Mouse (Mus musculus) intestine, embryonic 16.5 days (tissue): Measurements from ENCODE around the gene Spry1. TPM values are rescaled to one million over a fixed set of nuclear protein-coding genes. Genes with fewer than 3 reads are reported as not detected.

Experiments used
- ATAC-seq: fragments of 200-750 bp; cut with Nextera tagmentation; 2 replicates; pipeline ENCODE4 v1.8.0; 2017; ENCODE audit warnings: moderate TSS enrichment, moderate library complexity
- H3K27ac ChIP-seq: fragments of 300-500 bp; sonication (generic); 2 replicates; pipeline ENCODE4 v1.5.1; 2014; ENCODE audit warnings: mild to moderate bottlenecking, low read length
- H3K27me3 ChIP-seq: fragments of 300-500 bp; sonication (generic); replicated peaks from 2 replicates; pipeline ENCODE4 v1.6.1; 2014; ENCODE audit warnings: low read length, control low read depth, mixed read lengths; ENCODE audit not compliant: control insufficient read depth, insufficient read depth
- H3K36me3 ChIP-seq: fragments of 300-500 bp; sonication (generic); 2 replicates; pipeline ENCODE4 v1.6.1; 2014; ENCODE audit warnings: low read length, control low read depth; ENCODE audit not compliant: control insufficient read depth, insufficient read depth
- H3K4me1 ChIP-seq: fragments of 300-500 bp; sonication (generic); 2 replicates; pipeline ENCODE4 v1.6.1; 2014; ENCODE audit warnings: low read length, control low read depth, mixed read lengths; ENCODE audit not compliant: control insufficient read depth, insufficient read depth
- H3K4me2 ChIP-seq: fragments of 300-500 bp; sonication (generic); 2 replicates; pipeline ENCODE4 v1.6.1; 2014; ENCODE audit warnings: low read depth, low read length, control low read depth
- H3K4me3 ChIP-seq: fragments of 300-500 bp; sonication (generic); 2 replicates; pipeline ENCODE4 v1.5.1; 2014; ENCODE audit warnings: mild to moderate bottlenecking, low read length
- H3K9ac ChIP-seq: fragments of 300-500 bp; sonication (generic); 2 replicates; pipeline ENCODE4 v1.6.1; 2014; ENCODE audit warnings: low read depth, low read length
- H3K9me3 ChIP-seq: fragments of 300-500 bp; sonication (generic); 2 replicates; pipeline ENCODE4 v1.6.1; 2016; ENCODE audit warnings: low read length, control low read depth; ENCODE audit not compliant: control insufficient read depth
- WGBS: fragments of 180-500 bp; shearing (Covaris S2); extraction: QIAGEN DNeasy Blood & Tissue Kit; methylation state at CpG from one replicate; pipeline ENCODE4 v1.1.7; 2014; 5-methylcytosine and 5-hydroxymethylcytosine counted together
- polyA plus RNA-seq: library from polyadenylated mRNA; unstranded; fragments of >200 nt; fragmentation: Nextera tagmentation; extraction: Ambion mirVana; gene quantifications from 2 replicates; pipeline ENCODE4 v1.2.1, GENCODE M21; 2015

The Spry1 gene
- polyA plus RNA-seq, 1 experiment from 2014 or later = 13.4 TPM

GRCm38 (mm10) chr3:37636921-37637320, 2.8 kb upstream of the Spry1 start:
- H3K27me3 ChIP-seq = no peaks in the 10 kb centered on the region

GRCm38 (mm10) chr3:37640162-37640721, 495 bp downstream of the Spry1 start:
- ATAC-seq = peak; percentile 69
- Histone ChIP-seq H3K36me3 (peaks cover 9% of the 10 kb centered on the region; the same call in 1 of the 2 replicates), H3K4me1 (peaks cover 20% of the 10 kb centered on the region), H3K27me3 (no peaks in the 10 kb centered on the region), H3K9me3 (no peaks in the 10 kb centered on the region), H3K4me3 (peak overlapping the region; percentile 94), H3K4me2 (peak overlapping the region; percentile 77), H3K9ac (peak overlapping the region; percentile 92), H3K27ac (peak overlapping the region; percentile 92)
- under 1% methylated on average over 69 of the region's 86 CpGs for WGBS

More at GRCm38 (mm10) chr3:37636921-37637320, 2.8 kb upstream of the Spry1 start:
- Histone ChIP-seq H3K27ac (no peak overlapping the region), H3K36me3 (no peaks in the 10 kb centered on the region), H3K4me2 (no peak overlapping the region), H3K9me3 (no peaks in the 10 kb centered on the region), H3K4me1 (no peaks in the 10 kb centered on the region), H3K9ac (no peak overlapping the region), H3K4me3 (no peak overlapping the region)
- no peak for ATAC-seq
- 87% methylated on average over 4 of the region's 4 CpGs for WGBS

GRCm38 (mm10) chr3:37640810-37641209, 1.1 kb downstream of the Spry1 start:
- peak overlapping the region; percentile 77 for H3K4me2 ChIP-seq
- H3K27ac ChIP-seq = peak overlapping the region; percentile 92
- H3K9me3 ChIP-seq = no peaks in the 10 kb centered on the region
- peak overlapping the region; percentile 94 for H3K4me3 ChIP-seq
- H3K27me3 ChIP-seq = no peaks in the 10 kb centered on the region
- H3K36me3 ChIP-seq = peaks cover 13% of the 10 kb centered on the region; the same call in 1 of the 2 replicates
- ATAC-seq = peak; percentile 80
- H3K9ac ChIP-seq = peak overlapping the region; percentile 92
- WGBS = under 1% methylated on average over 43 of the region's 47 CpGs
- H3K4me1 ChIP-seq = peaks cover 23% of the 10 kb centered on the region

- 37% methylated on average over 20 of the region's 20 CpGs for WGBS
- Histone ChIP-seq H3K4me3 (peak overlapping the region; percentile 94), H3K9me3 (no peaks in the 10 kb centered on the region), H3K4me2 (peak overlapping the region; percentile 77), H3K36me3 (peaks cover 14% of the 10 kb centered on the region; the same call in 1 of the 2 replicates), H3K9ac (peak overlapping the region; percentile 31), H3K4me1 (peaks cover 23% of the 10 kb centered on the region), H3K27me3 (no peaks in the 10 kb centered on the region), H3K27ac (peak overlapping the region; percentile 36)
- no peak for ATAC-seq
These were observed 2.3 kb downstream of the Spry1 start for GRCm38 (mm10) chr3:37641796-37642680.

- H3K4me3 ChIP-seq = peak overlapping the region; percentile 94
These were observed 3.0 kb downstream of the Spry1 start for GRCm38 (mm10) chr3:37642681-37643214.

GRCm38 (mm10) chr3:37643411-37643810, 3.7 kb downstream of the Spry1 start:
- Histone ChIP-seq H3K27me3 (no peaks in the 10 kb centered on the region), H3K36me3 (peaks cover 14% of the 10 kb centered on the region; the same call in 1 of the 2 replicates), H3K27ac (no peak overlapping the region), H3K9me3 (no peaks in the 10 kb centered on the region), H3K4me2 (peak overlapping the region; percentile 77), H3K9ac (no peak overlapping the region), H3K4me1 (peaks cover 23% of the 10 kb centered on the region), H3K4me3 (peak overlapping the region; percentile 5; the same call in 1 of the 2 replicates)
- 73% methylated on average over 13 of the region's 13 CpGs for whole genome bisulfite sequencing
- no peak for ATAC-seq

More at GRCm38 (mm10) chr3:37642681-37643214, 3.0 kb downstream of the Spry1 start:
- Histone ChIP-seq H3K9me3 (no peaks in the 10 kb centered on the region), H3K27me3 (no peaks in the 10 kb centered on the region), H3K27ac (0 out of 2 replicates have a peak overlapping the region, but pooled peaks have one; percentile 14), H3K4me1 (peaks cover 23% of the 10 kb centered on the region), H3K36me3 (peaks cover 14% of the 10 kb centered on the region; the same call in 1 of the 2 replicates), H3K4me2 (peak overlapping the region; percentile 77), H3K9ac (no peak overlapping the region; the same call in 1 of the 2 replicates)
- 72% methylated on average over 21 of the region's 21 CpGs for WGBS
- no peak for ATAC-seq

GRCm38 (mm10) chr3:37643903-37644302, 4.2 kb downstream of the Spry1 start:
- H3K36me3 ChIP-seq = peaks cover 14% of the 10 kb centered on the region; the same call in 1 of the 2 replicates
- no peak overlapping the region for H3K9ac ChIP-seq
- H3K4me1 ChIP-seq = peaks cover 23% of the 10 kb centered on the region
- H3K4me2 ChIP-seq = peak overlapping the region; percentile 77
- H3K27ac ChIP-seq = no peak overlapping the region
- H3K9me3 ChIP-seq = no peaks in the 10 kb centered on the region
- no peak for ATAC-seq
- H3K4me3 ChIP-seq = no peak overlapping the region
- H3K27me3 ChIP-seq = no peaks in the 10 kb centered on the region
- 74% methylated on average over 8 of the region's 8 CpGs for WGBS

GRCm38 (mm10) chr3:37645061-37645460, 5.3 kb downstream of the Spry1 start:
- 75% methylated on average over 6 of the region's 6 CpGs for WGBS
- no peak overlapping the region for H3K4me2 ChIP-seq

GRCm38 (mm10) chr3:37646221-37646620, 6.5 kb downstream of the Spry1 start:
- Histone ChIP-seq H3K9me3 (no peaks in the 10 kb centered on the region), H3K36me3 (peaks cover 14% of the 10 kb centered on the region; the same call in 1 of the 2 replicates), H3K4me1 (peaks cover 23% of the 10 kb centered on the region), H3K27ac (no peak overlapping the region), H3K4me3 (no peak overlapping the region), H3K27me3 (no peaks in the 10 kb centered on the region), H3K4me2 (no peak overlapping the region), H3K9ac (no peak overlapping the region)
- ATAC-seq = no peak
- 95% methylated on average over 9 of the region's 9 CpGs for whole genome bisulfite sequencing

More at GRCm38 (mm10) chr3:37645061-37645460, 5.3 kb downstream of the Spry1 start:
- H3K36me3 ChIP-seq = peaks cover 14% of the 10 kb centered on the region; the same call in 1 of the 2 replicates
- H3K27me3 ChIP-seq = no peaks in the 10 kb centered on the region
- H3K9me3 ChIP-seq = no peaks in the 10 kb centered on the region
- no peak overlapping the region for H3K27ac ChIP-seq
- no peak overlapping the region for H3K9ac ChIP-seq
- ATAC-seq = no peak
- H3K4me1 ChIP-seq = peaks cover 23% of the 10 kb centered on the region
- no peak overlapping the region for H3K4me3 ChIP-seq
